Mouse (Mus musculus): ENCODE data around the gene AI854703. TPM values are rescaled to one million over a fixed set of nuclear protein-coding genes. Genes with fewer than 3 reads are reported as not detected.

AI854703 gene
- polyA plus RNA-seq, 1 experiment from 2014 or later, result 7.1 TPM

GRCm38 (mm10) chr6:48596545-48597232 lies 29.9 kb upstream of the AI854703 start:
- no peak for DNase-seq (ENCODE audit: low spot score)
- Histone ChIP-seq H3K4me1 (replicated peaks; ENCODE audit: insufficient read depth, low read length) (peaks cover 14% of the 10 kb centered on the region), H3K27ac (no peak overlapping the region), H3K27me3 (ENCODE audit: insufficient read depth, low read length) (no peaks in the 10 kb centered on the region), H3K36me3 (ENCODE audit: insufficient read depth, low read length) (peaks cover 36% of the 10 kb centered on the region), H3K9ac (ENCODE audit: low read depth, low read length) (no peak overlapping the region), H3K4me2 (ENCODE audit: low read length) (no peak overlapping the region), H3K4me3 (replicated peaks; ENCODE audit: low read depth, low read length) (no peak overlapping the region), H3K9me3 (replicated peaks; ENCODE audit: low read length) (peaks cover 4% of the 10 kb centered on the region)
- 98% methylated on average over 45 of the region's 45 CpGs for WGBS
- no peak for ATAC-seq (replicated peaks; ENCODE audit: low FRiP score, low read depth)
- no peak for TF ChIP-seq CTCF (IDR thresholded peaks at IDR 0.05; ENCODE audit: low read depth)

- Histone ChIP-seq H3K4me3 (replicated peaks; ENCODE audit: low read depth, low read length) (no peak overlapping the region), H3K4me1 (replicated peaks; ENCODE audit: insufficient read depth, low read length) (peaks cover 14% of the 10 kb centered on the region), H3K27me3 (ENCODE audit: insufficient read depth, low read length) (no peaks in the 10 kb centered on the region), H3K27ac (no peak overlapping the region), H3K9me3 (replicated peaks; ENCODE audit: low read length) (peaks cover 4% of the 10 kb centered on the region), H3K36me3 (ENCODE audit: insufficient read depth, low read length) (peaks cover 36% of the 10 kb centered on the region), H3K4me2 (ENCODE audit: low read length) (no peak overlapping the region), H3K9ac (ENCODE audit: low read depth, low read length) (no peak overlapping the region)
- DNase-seq (ENCODE audit: low spot score) (no peak), ATAC-seq (replicated peaks; ENCODE audit: low FRiP score, low read depth) (no peak)
- WGBS, result 97% methylated on average over 27 of the region's 27 CpGs
- TF ChIP-seq CTCF (IDR thresholded peaks at IDR 0.05; ENCODE audit: low read depth), result no peak
Measured at GRCm38 (mm10) chr6:48597233-48597625, 29.3 kb upstream of the AI854703 start.

- Histone ChIP-seq H3K4me1 (replicated peaks; ENCODE audit: insufficient read depth, low read length) (0 out of 2 replicates have a peak, but pooled peaks cover 6% of the 10 kb centered on the region), H3K9me3 (replicated peaks; ENCODE audit: low read length) (peaks cover 4% of the 10 kb centered on the region), H3K36me3 (ENCODE audit: insufficient read depth, low read length) (peaks cover 36% of the 10 kb centered on the region), H3K9ac (ENCODE audit: low read depth, low read length) (no peak overlapping the region), H3K27me3 (ENCODE audit: insufficient read depth, low read length) (no peaks in the 10 kb centered on the region), H3K4me3 (replicated peaks; ENCODE audit: low read depth, low read length) (no peak overlapping the region), H3K4me2 (ENCODE audit: low read length) (no peak overlapping the region), H3K27ac (peak overlapping the region; percentile 85; the same call in 1 of the 2 replicates)
- no peak for TF ChIP-seq CTCF (IDR thresholded peaks at IDR 0.05; ENCODE audit: low read depth)
- DNase-seq (ENCODE audit: low spot score) (no peak), ATAC-seq (replicated peaks; ENCODE audit: low FRiP score, low read depth) (no peak)
- WGBS, result 92% methylated on average over 1 of the region's 1 CpGs
Measured at GRCm38 (mm10) chr6:48600594-48600993, 26.0 kb upstream of the AI854703 start.

- Histone ChIP-seq H3K27ac (peak within 1 kb of the TSS; percentile 85), H3K9me3 (replicated peaks; ENCODE audit: low read length) (peaks cover 4% of the 10 kb centered on the region), H3K36me3 (ENCODE audit: insufficient read depth, low read length) (peaks cover 27% of the 10 kb centered on the region), H3K4me3 (replicated peaks; ENCODE audit: low read depth, low read length) (peak within 1 kb of the TSS; percentile 70), H3K27me3 (ENCODE audit: insufficient read depth, low read length) (no peaks in the 10 kb centered on the region), H3K4me1 (replicated peaks; ENCODE audit: insufficient read depth, low read length) (0 out of 2 replicates have a peak, but pooled peaks cover 6% of the 10 kb centered on the region), H3K9ac (ENCODE audit: low read depth, low read length) (peak within 1 kb of the TSS; percentile 70), H3K4me2 (ENCODE audit: low read length) (peak within 1 kb of the TSS; percentile 86)
- TF ChIP-seq CTCF (IDR thresholded peaks at IDR 0.05; ENCODE audit: low read depth), result peak; percentile 19; the same call in 1 of the 2 replicates
- DNase-seq (ENCODE audit: low spot score), result peak; percentile 98
- 4% methylated on average over 42 of the region's 42 CpGs for WGBS
- ATAC-seq (replicated peaks; ENCODE audit: low FRiP score, low read depth), result peak; percentile 99
Measured at GRCm38 (mm10) chr6:48601271-48602079, 25.1 kb upstream of the AI854703 start, which contains the start of gene Zfp775. Gene Zfp775, plus strand, starts transcription at chr6:48602063.

GRCm38 (mm10) chr6:48602080-48602741 lies 24.4 kb upstream of the AI854703 start:
- 0 out of 2 replicates have a peak, but pooled peaks cover 6% of the 10 kb centered on the region for H3K4me1 ChIP-seq (replicated peaks; ENCODE audit: insufficient read depth, low read length)
- peaks cover under 1% of the 10 kb centered on the region for H3K9me3 ChIP-seq (replicated peaks; ENCODE audit: low read length)
- TF ChIP-seq CTCF (IDR thresholded peaks at IDR 0.05; ENCODE audit: low read depth), result no peak
- peak overlapping the region; percentile 74 for H3K27ac ChIP-seq
- no peak; the same call in 1 of the 2 replicates for ATAC-seq (replicated peaks; ENCODE audit: low FRiP score, low read depth)
- H3K9ac ChIP-seq (ENCODE audit: low read depth, low read length), result peak overlapping the region; percentile 70
- peak overlapping the region; percentile 70 for H3K4me3 ChIP-seq (replicated peaks; ENCODE audit: low read depth, low read length)
- WGBS, result under 1% methylated on average over 28 of the region's 28 CpGs
- peaks cover 20% of the 10 kb centered on the region for H3K36me3 ChIP-seq (ENCODE audit: insufficient read depth, low read length)
- H3K4me2 ChIP-seq (ENCODE audit: low read length), result peak overlapping the region; percentile 86
- DNase-seq (ENCODE audit: low spot score), result peak; percentile 58
- no peaks in the 10 kb centered on the region for H3K27me3 ChIP-seq (ENCODE audit: insufficient read depth, low read length)

- no peak overlapping the region for H3K27ac ChIP-seq
- H3K9ac ChIP-seq (ENCODE audit: low read depth, low read length), result no peak overlapping the region
- no peaks in the 10 kb centered on the region for H3K4me1 ChIP-seq (replicated peaks; ENCODE audit: insufficient read depth, low read length)
- H3K4me2 ChIP-seq (ENCODE audit: low read length), result no peak overlapping the region
- H3K27me3 ChIP-seq (ENCODE audit: insufficient read depth, low read length), result no peaks in the 10 kb centered on the region
- TF ChIP-seq CTCF (IDR thresholded peaks at IDR 0.05; ENCODE audit: low read depth), result no peak
- no peak overlapping the region for H3K4me3 ChIP-seq (replicated peaks; ENCODE audit: low read depth, low read length)
- peaks cover 2% of the 10 kb centered on the region; the same call in 1 of the 2 replicates for H3K36me3 ChIP-seq (ENCODE audit: insufficient read depth, low read length)
- DNase-seq (ENCODE audit: low spot score) (no peak), ATAC-seq (replicated peaks; ENCODE audit: low FRiP score, low read depth) (no peak)
- no peaks in the 10 kb centered on the region for H3K9me3 ChIP-seq (replicated peaks; ENCODE audit: low read length)
- 46% methylated on average over 2 of the region's 2 CpGs for WGBS
Measured at GRCm38 (mm10) chr6:48608124-48608523, 18.4 kb upstream of the AI854703 start.
